Mouse (Mus musculus) testis, adult 2 months (tissue): ENCODE data around the gene Tmem89. TPM values are rescaled to one million over a fixed set of nuclear protein-coding genes. Genes with fewer than 3 reads are reported as not detected.
A peak's percentile ranks its signal among the peaks of the same experiment; 100 is the strongest.

Experiments used
- H3K27ac ChIP-seq: fragments of 200-500 bp; 2 replicates; pipeline ENCODE4 v1.5.1; 2012; ENCODE audit warnings: low read depth, low read length; ENCODE audit not compliant: control insufficient read depth, insufficient read depth
- H3K27me3 ChIP-seq: fragments of 200-500 bp; 2 replicates; pipeline ENCODE4 v1.6.1; 2012; ENCODE audit warnings: mild to moderate bottlenecking, low read length, moderate library complexity; ENCODE audit not compliant: control insufficient read depth, insufficient read depth
- H3K36me3 ChIP-seq: fragments of 200-500 bp; 2 replicates; pipeline ENCODE4 v1.6.1; 2012; ENCODE audit warnings: mild to moderate bottlenecking, low read length; ENCODE audit not compliant: control insufficient read depth, insufficient read depth
- H3K4me1 ChIP-seq: fragments of 200-500 bp; 2 replicates; pipeline ENCODE4 v1.6.1; 2012; ENCODE audit warnings: low read length; ENCODE audit not compliant: control insufficient read depth, insufficient read depth
- H3K4me3 ChIP-seq: fragments of 200-500 bp; 2 replicates; pipeline ENCODE4 v1.5.1; 2012; ENCODE audit warnings: low read depth, mild to moderate bottlenecking, low read length, moderate library complexity, mixed read lengths; ENCODE audit not compliant: control insufficient read depth
- CTCF ChIP-seq: fragments of 200-500 bp; IDR thresholded peaks from 2 replicates; pipeline ENCODE4 v1.5.1; 2012; ENCODE audit warnings: low read depth, mild to moderate bottlenecking, inconsistent platforms, low read length, moderate library complexity; ENCODE audit not compliant: control insufficient read depth, insufficient read depth, insufficient replicate concordance
- POLR2A ChIP-seq: fragments of 200-500 bp; IDR thresholded peaks from 2 replicates; pipeline ENCODE4 v1.6.1; 2012; ENCODE audit warnings: low read depth, mild to moderate bottlenecking, inconsistent platforms, low read length, moderate library complexity; ENCODE audit not compliant: control insufficient read depth
- polyA plus RNA-seq: library from polyadenylated mRNA; depleted of rRNA; stranded (reverse); fragments of >200 nt; gene quantifications from 2 replicates; pipeline ENCODE4 v1.2.3, GENCODE M21; 2012

Gene Tmem89
- polyA plus RNA-seq, 1 experiment: 456 TPM

- Histone ChIP-seq H3K36me3 (no peaks in the 10 kb centered on the region; the same call in none of the 2 replicates), H3K4me3 (no peak overlapping the region), H3K27ac (no peak overlapping the region), H3K27me3 (no peaks in the 10 kb centered on the region), H3K4me1 (no peaks in the 10 kb centered on the region)
- TF ChIP-seq CTCF: no peak
- no peak for TF ChIP-seq POLR2A
These were observed 30.7 kb downstream of the Tmem89 start for GRCm38 (mm10) chr9:108945111-108945510.

GRCm38 (mm10) chr9:108945608-108946007, 31.2 kb downstream of the Tmem89 start:
- Histone ChIP-seq H3K4me1 (no peaks in the 10 kb centered on the region), H3K27ac (no peak overlapping the region), H3K36me3 (no peaks in the 10 kb centered on the region; the same call in none of the 2 replicates), H3K27me3 (no peaks in the 10 kb centered on the region), H3K4me3 (no peak overlapping the region)
- no peak for TF ChIP-seq POLR2A
- TF ChIP-seq CTCF: no peak

- no peaks in the 10 kb centered on the region for H3K4me1 ChIP-seq
- H3K36me3 ChIP-seq: no peaks in the 10 kb centered on the region; the same call in 1 of the 2 replicates
- no peak overlapping the region for H3K27ac ChIP-seq
- H3K4me3 ChIP-seq: no peak overlapping the region
- no peaks in the 10 kb centered on the region for H3K27me3 ChIP-seq
- no peak for TF ChIP-seq CTCF
- TF ChIP-seq POLR2A: no peak
These were observed 35.0 kb downstream of the Tmem89 start for GRCm38 (mm10) chr9:108949231-108949966.

- TF ChIP-seq POLR2A: no peak
- no peak for TF ChIP-seq CTCF
- Histone ChIP-seq H3K27me3 (no peaks in the 10 kb centered on the region), H3K4me1 (no peaks in the 10 kb centered on the region), H3K36me3 (no peaks in the 10 kb centered on the region; the same call in 1 of the 2 replicates), H3K4me3 (no peak overlapping the region), H3K27ac (peak overlapping the region; percentile 41; the same call in 1 of the 2 replicates)
These were observed 35.7 kb downstream of the Tmem89 start for GRCm38 (mm10) chr9:108949967-108950728.

- Histone ChIP-seq H3K27ac (no peak within 1 kb of the TSS), H3K36me3 (no peaks in the 10 kb centered on the region), H3K27me3 (no peaks in the 10 kb centered on the region), H3K4me1 (no peaks in the 10 kb centered on the region), H3K4me3 (no peak within 1 kb of the TSS)
- no peak for TF ChIP-seq POLR2A
- no peak for TF ChIP-seq CTCF
These were observed 38.7 kb downstream of the Tmem89 start, which contains the start of gene Col7a1 for GRCm38 (mm10) chr9:108953081-108953636. Gene Col7a1 (plus strand): TSS chr9:108953586.

- Histone ChIP-seq H3K36me3 (no peaks in the 10 kb centered on the region), H3K27ac (no peak overlapping the region), H3K4me1 (no peaks in the 10 kb centered on the region), H3K4me3 (no peak overlapping the region), H3K27me3 (no peaks in the 10 kb centered on the region)
- no peak for TF ChIP-seq CTCF
- no peak for TF ChIP-seq POLR2A
These were observed 40.8 kb downstream of the Tmem89 start for GRCm38 (mm10) chr9:108955241-108955640.

GRCm38 (mm10) chr9:108955846-108956245, 41.4 kb downstream of the Tmem89 start:
- TF ChIP-seq CTCF: no peak
- TF ChIP-seq POLR2A: no peak
- Histone ChIP-seq H3K4me3 (no peak overlapping the region), H3K27me3 (no peaks in the 10 kb centered on the region), H3K4me1 (no peaks in the 10 kb centered on the region), H3K36me3 (no peaks in the 10 kb centered on the region), H3K27ac (no peak overlapping the region)
